ENCODE assay signal across 8 mouse cellular contexts in genomic region chr12:79208703-79209464, GRCm38 (mm10). TPM values are rescaled to one million over a fixed set of nuclear protein-coding genes. Genes with fewer than 3 reads are reported as not detected.
A peak's percentile ranks its signal among the peaks of the same experiment; 100 is the strongest.
DNase-seq lines count a peak whose midpoint lies in the region; ATAC-seq and TF ChIP-seq lines count a peak whose summit lies in the region.

Gene Rdh12, plus strand, starts transcription at chr12:79208914.

- peak; percentile 97 for ATAC-seq in granulocyte monocyte progenitor cell, adult 5-6 weeks (replicated peaks; ENCODE audit: poor library complexity, severe bottlenecking)
- no peak for ATAC-seq in intestine, postnatal 0 days
- no peak for ATAC-seq in liver, embryonic 16.5 days (ENCODE audit: low read depth)

- no peaks in the 10 kb centered on the region for H3K27me3 ChIP-seq in intestine, postnatal 0 days (replicated peaks; ENCODE audit: control insufficient read depth, insufficient read depth, low read length)
- no peaks in the 10 kb centered on the region for H3K27me3 ChIP-seq in liver, embryonic 16.5 days (ENCODE audit: control insufficient read depth, insufficient read depth, low read depth, low read length)

- no peak within 1 kb of the TSS for H3K27ac ChIP-seq in intestine, postnatal 0 days (ENCODE audit: low read depth, low read length)
- peak within 1 kb of the TSS; percentile 48 for H3K27ac ChIP-seq in liver, embryonic 16.5 days (ENCODE audit: low read length)

- peak within 1 kb of the TSS; percentile 54 for H3K4me2 ChIP-seq in intestine, postnatal 0 days (replicated peaks; ENCODE audit: low read depth)
- peak within 1 kb of the TSS; percentile 62 for H3K4me2 ChIP-seq in liver, embryonic 16.5 days (ENCODE audit: low read depth, low read length)

- peak within 1 kb of the TSS; percentile 23 for H3K4me3 ChIP-seq in intestine, postnatal 0 days (ENCODE audit: low read depth, low read length)
- H3K4me3 ChIP-seq in liver, embryonic 16.5 days (ENCODE audit: low read depth, low read length), result peak within 1 kb of the TSS; percentile 43

- H3K9me3 ChIP-seq in intestine, postnatal 0 days (ENCODE audit: control insufficient read depth), result no peaks in the 10 kb centered on the region
- no peaks in the 10 kb centered on the region for H3K9me3 ChIP-seq in liver, embryonic 16.5 days (replicated peaks; ENCODE audit: control insufficient read depth, low read length)

- TF ChIP-seq CTCF in intestine, postnatal 0 days (IDR thresholded peaks at IDR 0.05; ENCODE audit: low read depth), result no peak

- peak; percentile 36 for DNase-seq in urinary bladder, postnatal 25 days (ENCODE audit: low spot score)
- no peak for DNase-seq in urinary bladder, postnatal 4 days (ENCODE audit: low spot score in 2 of 2)
- DNase-seq in cerebellum, postnatal 25 days, result peak; percentile 57 to 66
- peak; percentile 14 for DNase-seq in neural tube, embryonic 10.5 days (ENCODE audit: extremely low spot score, low spot score)
- peak; percentile 9 to 24 for DNase-seq in thymus, adult 18-20 months

- 5% methylated on average over 13 of the region's 13 CpGs for WGBS in intestine, postnatal 0 days
- WGBS in liver, embryonic 16.5 days (ENCODE audit: insufficient replicate concordance), result 4% methylated on average over 13 of the region's 13 CpGs

- H3K9ac ChIP-seq in intestine, postnatal 0 days (ENCODE audit: low read depth, low read length), result no peak within 1 kb of the TSS
- H3K9ac ChIP-seq in liver, embryonic 16.5 days (ENCODE audit: low read depth, low read length), result no peak within 1 kb of the TSS

- no peaks in the 10 kb centered on the region for H3K4me1 ChIP-seq in intestine, postnatal 0 days (replicated peaks; ENCODE audit: control insufficient read depth, insufficient read depth, low read length)
- peaks cover 3% of the 10 kb centered on the region; the same call in 1 of the 2 replicates for H3K4me1 ChIP-seq in liver, embryonic 16.5 days (ENCODE audit: control insufficient read depth, low read depth, low read length)

- H3K36me3 ChIP-seq in intestine, postnatal 0 days (ENCODE audit: control insufficient read depth, insufficient read depth), result no peaks in the 10 kb centered on the region
- H3K36me3 ChIP-seq in liver, embryonic 16.5 days (ENCODE audit: control insufficient read depth, insufficient read depth), result no peaks in the 10 kb centered on the region

RNA-seq across cellular contexts. Expression of gene Rdh12, which starts in this region (rescaled TPM):
- total RNA-seq in granulocyte monocyte progenitor cell, adult 5-6 weeks (2014; fragmentation: Nextera tagmentation), result 2.5 and 2.7 TPM in 2 replicates
- 5.1 and 8.8 TPM in 2 replicates for total RNA-seq in granulocyte monocyte progenitor cell, adult 5-6 weeks (2017)
- 0.24 and 0.44 TPM in 2 replicates for polyA plus RNA-seq in intestine, postnatal 0 days (2015; fragmentation: Nextera tagmentation; extraction: Ambion mirVana)
- polyA plus RNA-seq in liver, embryonic 16.5 days (2015; fragmentation: Nextera tagmentation; extraction: Ambion mirVana), result 1.5 and 2.0 TPM in 2 replicates

Comparison
In these comparisons a context has a peak if more than half of its experiments do, and no peak if none do; other contexts are left out.
1. DNase-seq: peak in urinary bladder, postnatal 25 days (single experiment), cerebellum, postnatal 25 days (2 of 2), neural tube, embryonic 10.5 days (single experiment) and thymus, adult 18-20 months (2 of 2); none in urinary bladder, postnatal 4 days (0 of 2).